Mouse (Mus musculus) mesoderm, embryonic 11.5 days (tissue): ENCODE results near the gene E030025P04Rik.

ENCODE experiments used
- DNase-seq: peaks from one replicate; pipeline ENCODE4 v3.0.0-alpha.2; 2012; ENCODE audit warnings: low read depth, low spot score

The E030025P04Rik gene

GRCm38 (mm10) chr11:109144236-109144635, at the start of gene E030025P04Rik:
TSS of gene E030025P04Rik (minus strand) at chr11:109144369.
- no peak for DNase-seq

- peak; percentile 91 for DNase-seq
Measured at GRCm38 (mm10) chr11:109192673-109193557, 48.7 kb upstream of the E030025P04Rik start.

GRCm38 (mm10) chr11:109188235-109188634, 44.1 kb upstream of the E030025P04Rik start:
- DNase-seq = no peak

GRCm38 (mm10) chr11:109187631-109188184, 43.5 kb upstream of the E030025P04Rik start:
- DNase-seq = no peak

DNA sequence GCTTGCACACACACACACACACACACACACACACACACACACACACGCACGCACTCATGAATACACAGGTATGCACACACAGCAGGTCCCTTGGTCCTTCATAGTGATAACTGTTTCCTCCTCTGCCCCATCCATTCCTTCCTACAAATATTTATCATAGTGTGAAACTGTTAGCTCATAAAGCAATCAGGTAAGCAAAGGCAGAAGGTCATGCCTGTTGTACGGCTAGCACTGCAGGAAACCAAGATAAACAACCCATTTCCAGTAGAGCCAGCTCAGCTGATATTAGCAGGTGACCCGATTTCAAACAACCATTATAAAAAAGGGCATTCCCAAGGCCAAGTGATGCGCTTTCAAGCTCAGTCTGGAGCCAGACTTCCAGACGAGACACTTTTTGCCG, 36.9 kb upstream of the E030025P04Rik start:
- DNase-seq = no peak

- no peak for DNase-seq
Measured at GRCm38 (mm10) chr11:109180290-109180689, 36.1 kb upstream of the E030025P04Rik start.

DNA sequence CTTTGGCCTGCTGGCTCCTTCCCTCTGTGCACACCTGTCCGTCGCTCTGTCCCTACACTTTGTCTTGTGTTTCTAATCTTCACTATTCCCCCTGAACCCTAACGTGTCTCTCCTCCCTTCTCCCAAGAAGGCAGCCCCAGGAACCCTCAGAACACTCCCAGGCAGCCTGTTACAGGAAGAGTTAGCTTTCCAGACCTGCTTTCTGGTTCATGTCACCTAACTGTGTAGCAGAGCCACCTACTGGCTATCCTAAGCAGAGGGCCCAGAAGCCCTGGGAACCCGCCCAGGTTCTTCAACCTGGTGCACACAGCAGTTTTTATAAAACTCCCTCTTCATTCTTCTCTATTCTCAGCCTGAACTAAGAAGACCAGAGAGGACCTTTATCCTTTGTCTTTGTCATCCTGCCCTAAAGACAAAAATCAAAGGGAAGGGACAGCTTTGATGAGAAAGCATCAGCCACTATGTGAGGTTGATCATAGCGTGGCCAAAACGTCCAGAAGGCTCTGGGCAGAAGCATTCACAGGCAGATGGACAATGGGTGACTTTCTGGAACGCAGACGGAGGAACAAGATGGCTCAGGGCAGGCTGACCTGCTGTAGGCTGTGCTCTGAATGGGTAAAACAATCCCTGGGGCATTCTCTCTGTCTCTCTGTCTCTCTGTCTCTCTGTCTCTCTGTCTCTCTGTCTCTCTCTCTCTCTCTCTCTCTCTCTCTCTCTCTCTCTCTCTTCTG, 34.8 kb upstream of the E030025P04Rik start:
- peak; percentile 40 for DNase-seq

DNA sequence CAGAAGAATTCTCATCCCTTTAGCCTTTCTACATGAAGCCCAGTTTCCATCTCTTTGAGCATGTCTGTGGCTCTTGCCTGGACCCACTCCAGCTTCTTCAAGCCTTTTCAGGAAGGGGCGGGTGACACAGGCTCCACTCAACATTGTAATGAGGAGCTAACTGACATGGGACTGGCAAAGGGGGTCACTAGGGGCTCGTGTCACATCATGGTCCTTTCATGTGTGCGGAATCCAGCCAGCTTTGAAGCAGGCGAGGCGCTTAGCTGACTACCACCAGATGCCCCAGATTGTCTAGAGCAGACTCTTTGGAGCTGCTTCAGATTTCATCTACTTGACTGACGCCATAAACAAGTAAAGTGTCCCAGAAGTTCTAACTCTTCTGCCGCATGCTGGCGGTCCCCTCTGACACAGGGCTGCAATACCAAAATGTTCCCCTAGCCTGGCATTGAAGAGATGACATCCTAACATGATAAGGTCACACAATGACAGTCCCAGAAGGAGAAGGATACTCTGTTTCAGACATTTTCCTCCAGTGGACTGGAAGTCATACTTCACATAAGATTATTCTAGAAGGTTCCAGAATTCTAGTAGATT, 31.3 kb upstream of the E030025P04Rik start:
- no peak for DNase-seq

- no peak for DNase-seq
Measured at GRCm38 (mm10) chr11:109172224-109172623, 28.1 kb upstream of the E030025P04Rik start.

- no peak for DNase-seq
Measured at GRCm38 (mm10) chr11:109170771-109171170, 26.6 kb upstream of the E030025P04Rik start.

DNA sequence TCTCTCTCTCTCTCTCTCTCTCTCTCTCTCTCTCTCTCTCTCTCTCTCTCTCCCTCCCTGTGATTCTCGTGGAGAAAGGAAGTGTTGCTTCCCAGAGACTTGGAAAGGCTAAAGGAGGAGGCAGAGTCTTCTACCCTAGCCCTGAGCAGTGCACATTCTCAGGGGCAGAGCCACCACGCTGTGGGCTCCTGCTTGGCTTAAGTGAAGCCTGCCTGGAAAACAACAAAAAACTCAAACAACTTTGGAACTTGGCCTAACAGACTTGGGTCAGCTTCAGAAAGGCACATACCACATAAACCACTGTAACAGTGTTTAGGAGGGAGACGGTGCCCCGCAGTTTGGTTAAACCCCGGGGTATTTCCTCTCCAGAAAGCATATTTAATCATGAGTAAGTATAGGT, 13.5 kb upstream of the E030025P04Rik start:
- DNase-seq = no peak

DNA sequence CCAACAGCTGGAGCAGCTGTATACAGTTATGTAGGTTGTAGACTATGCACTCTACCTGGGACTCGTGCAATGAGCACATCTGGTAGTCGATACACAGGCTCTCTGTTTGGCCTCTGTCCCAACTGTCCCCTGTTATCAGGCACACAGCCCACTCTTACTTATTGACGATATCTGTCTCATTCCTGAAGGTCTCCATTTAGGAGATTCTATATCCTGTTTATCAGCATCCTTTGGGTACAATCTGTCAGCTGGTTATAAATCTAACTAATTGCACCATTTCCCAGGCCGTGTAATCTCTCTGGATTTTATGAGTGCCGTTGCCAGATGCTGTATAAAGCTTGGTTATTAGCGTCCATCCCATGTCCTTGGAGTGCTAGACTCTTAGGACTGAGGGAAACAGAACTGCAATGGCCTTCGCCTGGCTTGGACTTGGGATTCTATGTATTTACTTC, 747 bp upstream of the E030025P04Rik start:
- DNase-seq = peak; percentile 27

GRCm38 (mm10) chr11:109126482-109126881, 17.7 kb downstream of the E030025P04Rik start:
- no peak for DNase-seq

- DNase-seq = no peak
Measured at GRCm38 (mm10) chr11:109125451-109125850, 18.7 kb downstream of the E030025P04Rik start.

DNA sequence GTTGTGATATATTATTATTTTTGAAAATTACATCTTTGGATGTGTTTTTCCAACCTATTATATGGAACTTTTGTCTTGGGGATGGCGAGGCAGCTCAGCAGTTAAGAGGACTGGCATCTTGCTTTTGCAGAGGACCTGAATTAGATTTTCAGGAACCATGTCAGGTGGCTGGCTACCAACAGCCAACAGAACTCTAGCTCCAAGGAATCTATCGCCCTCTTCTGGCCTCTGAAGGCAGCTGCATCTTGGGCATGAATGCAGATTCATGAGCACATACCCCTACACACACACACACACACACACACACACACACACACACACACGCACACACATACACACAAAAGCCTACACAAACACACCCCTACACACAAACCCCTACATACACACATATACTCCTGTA, 19.9 kb downstream of the E030025P04Rik start:
- DNase-seq = peak; percentile 42

- no peak for DNase-seq
Measured at GRCm38 (mm10) chr11:109109826-109110346, 34.3 kb downstream of the E030025P04Rik start.

- DNase-seq = no peak
Measured at GRCm38 (mm10) chr11:109109056-109109455, 35.1 kb downstream of the E030025P04Rik start.

DNA sequence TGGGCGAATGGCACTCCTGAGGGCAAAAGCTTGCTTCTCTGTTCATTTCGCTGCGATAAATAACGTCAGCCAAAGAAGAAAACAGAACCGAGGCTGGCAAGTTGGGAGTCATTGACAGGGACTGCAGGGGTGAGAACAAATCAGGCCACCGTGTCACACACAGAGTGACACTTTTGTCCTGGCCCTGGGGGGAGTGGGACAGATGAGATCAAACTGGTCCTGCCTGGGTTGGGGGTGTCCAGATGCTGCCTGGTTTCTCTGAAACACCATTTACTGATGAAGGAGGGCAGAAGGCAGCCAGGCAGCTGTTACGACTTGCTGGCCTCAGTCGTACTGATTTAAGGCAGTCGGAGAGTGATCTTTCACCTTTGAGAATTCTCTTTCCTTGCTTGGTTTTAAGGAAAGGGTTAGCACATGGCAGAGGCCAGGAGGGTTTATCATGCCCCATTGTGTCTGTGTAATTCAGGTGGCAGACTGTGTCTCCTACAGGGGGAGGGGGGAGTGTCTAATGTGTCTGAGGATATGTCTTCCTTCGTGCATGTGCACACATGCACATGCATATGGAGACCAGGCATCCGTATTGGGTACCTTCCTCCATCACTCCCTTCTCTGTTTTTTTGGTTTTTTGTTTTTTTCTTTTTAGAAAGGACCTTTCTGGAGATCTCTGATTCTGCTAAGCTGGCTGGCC, 36.5 kb downstream of the E030025P04Rik start:
- DNase-seq = peak; percentile 75

DNA sequence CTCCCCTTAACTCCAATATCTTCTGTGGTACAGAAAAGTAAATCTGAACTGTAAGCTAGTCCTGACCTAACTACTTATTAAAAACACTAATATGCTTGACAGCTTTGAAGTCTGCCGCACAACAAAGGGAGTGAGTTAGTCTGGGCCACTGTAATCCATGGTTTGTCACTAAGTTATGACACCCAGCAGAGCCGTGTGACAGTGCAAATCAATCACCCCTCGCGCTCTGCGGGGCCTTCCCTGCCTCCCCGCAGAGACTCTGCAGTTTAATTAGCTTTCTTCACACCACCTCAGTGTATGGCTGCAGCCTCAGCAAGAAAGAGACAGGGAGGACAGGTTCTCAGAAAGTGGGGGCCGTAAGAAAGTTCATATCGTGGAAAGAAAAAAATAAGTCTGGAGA, 37.4 kb downstream of the E030025P04Rik start:
- DNase-seq = peak; percentile 82

- no peak for DNase-seq
Measured at GRCm38 (mm10) chr11:109106181-109106580, 38.0 kb downstream of the E030025P04Rik start.

DNA sequence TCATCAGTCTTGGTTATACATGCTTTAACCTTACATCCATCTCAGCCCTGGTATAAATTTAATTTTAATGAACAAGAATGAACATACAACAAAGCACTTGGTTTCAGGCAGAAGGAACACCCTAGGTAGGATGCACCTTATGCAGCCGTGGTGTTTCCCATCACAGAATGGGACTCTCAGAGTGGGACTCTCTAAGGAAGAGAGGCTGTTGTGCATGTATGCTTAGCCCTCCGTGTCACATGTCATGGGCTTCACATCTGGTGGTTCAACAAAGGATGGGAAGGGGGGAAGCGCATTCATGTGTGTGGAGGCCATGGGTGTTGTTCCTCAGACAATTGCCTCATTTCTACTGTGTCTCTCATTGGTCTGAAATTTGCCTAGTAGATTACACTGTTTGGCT, 40.8 kb downstream of the E030025P04Rik start:
- no peak for DNase-seq
